Mouse (Mus musculus): ENCODE data around the gene Tm9sf3.

DNA sequence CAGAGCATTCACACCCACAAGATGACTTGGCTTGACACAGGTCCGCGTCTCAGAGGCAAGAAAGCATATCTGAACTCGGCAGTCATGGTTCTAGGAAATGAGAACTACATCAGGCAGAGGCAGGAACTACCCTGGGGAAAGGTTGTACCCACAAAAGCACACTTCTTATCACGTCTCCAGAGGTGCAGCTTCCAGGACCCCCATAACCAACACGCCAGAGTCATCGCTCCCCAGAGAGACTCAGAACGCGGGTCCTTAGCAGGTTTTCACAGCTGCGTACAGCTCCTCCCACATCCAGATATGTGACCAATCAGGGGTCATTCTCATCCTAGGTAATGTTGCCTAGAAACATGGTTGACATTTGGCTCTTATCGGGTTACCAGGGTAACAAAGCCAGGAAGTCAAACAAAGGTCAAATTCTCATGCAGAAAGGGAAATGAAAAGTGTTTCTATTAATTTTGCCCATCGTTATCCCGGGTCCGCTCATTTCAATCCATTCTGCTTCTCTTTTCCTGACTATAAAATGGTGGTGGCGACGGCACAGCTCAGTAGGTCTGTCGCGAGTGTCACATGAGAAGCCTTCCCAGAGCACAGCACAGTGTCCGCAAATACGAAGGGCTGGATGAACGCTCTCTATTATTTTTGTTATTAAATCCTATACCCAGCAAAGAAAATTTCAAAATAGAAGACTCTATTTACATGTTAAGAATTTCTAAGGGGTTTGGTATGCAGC lies 47.3 kb upstream of the Tm9sf3 start:
- TF ChIP-seq CTCF (IDR thresholded peaks at IDR 0.05; ENCODE audit: borderline replicate concordance, insufficient read depth, low read depth, low read length) (no peak), POLR2A (IDR thresholded peaks at IDR 0.05; ENCODE audit: borderline replicate concordance, insufficient read depth, low read length) (no peak)
